Mouse (Mus musculus): ENCODE results near the gene Adap1. TPM values are rescaled to one million over a fixed set of nuclear protein-coding genes. Genes with fewer than 3 reads are reported as not detected.

Adap1 gene
- total RNA-seq, 1 experiment from 2014 or later, result 29.0 TPM

GRCm38 (mm10) chr5:139309946-139310345 is 15.5 kb downstream of the Adap1 start:
- no peak for ATAC-seq (replicated peaks in 1 of 2; ENCODE audit: insufficient read depth in 1 of 2, low FRiP score in 2 of 2, low TSS enrichment in 1 of 2, low read depth in 1 of 2, poor library complexity in 2 of 2, severe bottlenecking in 2 of 2)

- ATAC-seq (replicated peaks in 1 of 2; ENCODE audit: insufficient read depth in 1 of 2, low FRiP score in 2 of 2, low TSS enrichment in 1 of 2, low read depth in 1 of 2, poor library complexity in 2 of 2, severe bottlenecking in 2 of 2), result no peak
Measured at GRCm38 (mm10) chr5:139303646-139304061, 21.8 kb downstream of the Adap1 start.

- ATAC-seq (replicated peaks in 1 of 2; ENCODE audit: insufficient read depth in 1 of 2, low FRiP score in 2 of 2, low TSS enrichment in 1 of 2, low read depth in 1 of 2, poor library complexity in 2 of 2, severe bottlenecking in 2 of 2), result no peak
Measured at GRCm38 (mm10) chr5:139302101-139302500, 23.3 kb downstream of the Adap1 start.

- no peak for ATAC-seq (replicated peaks in 1 of 2; ENCODE audit: insufficient read depth in 1 of 2, low FRiP score in 2 of 2, low TSS enrichment in 1 of 2, low read depth in 1 of 2, poor library complexity in 2 of 2, severe bottlenecking in 2 of 2)
Measured at GRCm38 (mm10) chr5:139297745-139298144, 27.7 kb downstream of the Adap1 start.

- ATAC-seq (replicated peaks in 1 of 2; ENCODE audit: insufficient read depth in 1 of 2, low FRiP score in 2 of 2, low TSS enrichment in 1 of 2, low read depth in 1 of 2, poor library complexity in 2 of 2, severe bottlenecking in 2 of 2), result no peak
Measured at GRCm38 (mm10) chr5:139297092-139297491, 28.3 kb downstream of the Adap1 start.

GRCm38 (mm10) chr5:139294089-139294488 is 31.3 kb downstream of the Adap1 start:
- ATAC-seq (replicated peaks in 1 of 2; ENCODE audit: insufficient read depth in 1 of 2, low FRiP score in 2 of 2, low TSS enrichment in 1 of 2, low read depth in 1 of 2, poor library complexity in 2 of 2, severe bottlenecking in 2 of 2), result no peak

- no peak for ATAC-seq (replicated peaks in 1 of 2; ENCODE audit: insufficient read depth in 1 of 2, low FRiP score in 2 of 2, low TSS enrichment in 1 of 2, low read depth in 1 of 2, poor library complexity in 2 of 2, severe bottlenecking in 2 of 2)
Measured at GRCm38 (mm10) chr5:139291811-139292560, 33.4 kb downstream of the Adap1 start.

- no peak for ATAC-seq (replicated peaks in 1 of 2; ENCODE audit: insufficient read depth in 1 of 2, low FRiP score in 2 of 2, low TSS enrichment in 1 of 2, low read depth in 1 of 2, poor library complexity in 2 of 2, severe bottlenecking in 2 of 2)
Measured at GRCm38 (mm10) chr5:139290467-139291259, 34.8 kb downstream of the Adap1 start.

- no peak for ATAC-seq (replicated peaks in 1 of 2; ENCODE audit: insufficient read depth in 1 of 2, low FRiP score in 2 of 2, low TSS enrichment in 1 of 2, low read depth in 1 of 2, poor library complexity in 2 of 2, severe bottlenecking in 2 of 2)
Measured at GRCm38 (mm10) chr5:139288591-139288990, 36.8 kb downstream of the Adap1 start.

- no peak for ATAC-seq (replicated peaks in 1 of 2; ENCODE audit: insufficient read depth in 1 of 2, low FRiP score in 2 of 2, low TSS enrichment in 1 of 2, low read depth in 1 of 2, poor library complexity in 2 of 2, severe bottlenecking in 2 of 2)
Measured at GRCm38 (mm10) chr5:139287787-139288186, 37.6 kb downstream of the Adap1 start.

GRCm38 (mm10) chr5:139287099-139287498 is 38.3 kb downstream of the Adap1 start:
- peak; percentile 83 for ATAC-seq (replicated peaks in 1 of 2; ENCODE audit: insufficient read depth in 1 of 2, low FRiP score in 2 of 2, low TSS enrichment in 1 of 2, low read depth in 1 of 2, poor library complexity in 2 of 2, severe bottlenecking in 2 of 2)

- no peak for ATAC-seq (replicated peaks in 1 of 2; ENCODE audit: insufficient read depth in 1 of 2, low FRiP score in 2 of 2, low TSS enrichment in 1 of 2, low read depth in 1 of 2, poor library complexity in 2 of 2, severe bottlenecking in 2 of 2)
Measured at GRCm38 (mm10) chr5:139286142-139286941, 39.1 kb downstream of the Adap1 start.

GRCm38 (mm10) chr5:139285383-139286067 is 39.9 kb downstream of the Adap1 start:
- ATAC-seq (replicated peaks in 1 of 2; ENCODE audit: insufficient read depth in 1 of 2, low FRiP score in 2 of 2, low TSS enrichment in 1 of 2, low read depth in 1 of 2, poor library complexity in 2 of 2, severe bottlenecking in 2 of 2), result no peak

GRCm38 (mm10) chr5:139283460-139284180 is 41.8 kb downstream of the Adap1 start:
- ATAC-seq (replicated peaks in 1 of 2; ENCODE audit: insufficient read depth in 1 of 2, low FRiP score in 2 of 2, low TSS enrichment in 1 of 2, low read depth in 1 of 2, poor library complexity in 2 of 2, severe bottlenecking in 2 of 2), result no peak

- peak; percentile 66 to 72 for ATAC-seq (replicated peaks in 1 of 2; ENCODE audit: insufficient read depth in 1 of 2, low FRiP score in 2 of 2, low TSS enrichment in 1 of 2, low read depth in 1 of 2, poor library complexity in 2 of 2, severe bottlenecking in 2 of 2)
Measured at GRCm38 (mm10) chr5:139282191-139282590, 43.2 kb downstream of the Adap1 start.

GRCm38 (mm10) chr5:139281373-139282112 is 43.9 kb downstream of the Adap1 start:
- no peak for ATAC-seq (replicated peaks in 1 of 2; ENCODE audit: insufficient read depth in 1 of 2, low FRiP score in 2 of 2, low TSS enrichment in 1 of 2, low read depth in 1 of 2, poor library complexity in 2 of 2, severe bottlenecking in 2 of 2)
